9 mouse cellular contexts compared by ENCODE assay signal in genomic region chr4:150098880-150099279, GRCm38 (mm10). TPM values are rescaled to one million over a fixed set of nuclear protein-coding genes. Genes with fewer than 3 reads are reported as not detected.
DNase-seq lines count a peak whose midpoint lies in the region; ATAC-seq lines count a peak whose summit lies in the region.
"Had no signal": no experiment of that assay in that cellular context is flagged by ENCODE, and none has a peak within 500 bp of the region (broad histone marks: within the 10 kb centered on the region; RNA-seq: fewer than 3 reads in every experiment).

No protein-coding gene starts in this region.

- H3K27me3 ChIP-seq in limb, embryonic 10.5 days (ENCODE audit: low read depth, poor library complexity, severe bottlenecking), result peaks cover 59% of the 10 kb centered on the region

- H3K9me3 ChIP-seq in limb, embryonic 10.5 days (replicated peaks), result no peaks in the 10 kb centered on the region

- peaks cover 11% of the 10 kb centered on the region for H3K4me1 ChIP-seq in limb, embryonic 10.5 days

- no peaks in the 10 kb centered on the region for H3K36me3 ChIP-seq in limb, embryonic 10.5 days

- ATAC-seq in frontal cortex, adult (ENCODE audit: low TSS enrichment), result peak; percentile 55; the same call in 1 of the 2 replicates
- ATAC-seq in monocyte, adult 5-6 weeks (replicated peaks; ENCODE audit: insufficient number of reproducible peaks, low FRiP score, low TSS enrichment, poor library complexity, severe bottlenecking), result peak; percentile 63; the same call in 1 of the 2 replicates

- 20% methylated on average over 10 of the region's 10 CpGs for WGBS in limb, embryonic 10.5 days

- DNase-seq in 3T3-L1 (ENCODE audit: low read depth, low spot score) (peak; percentile 87), ES-CJ7 (ENCODE audit: low read depth, low spot score) (peak; percentile 78)
- peak; percentile 81 to 82 for DNase-seq in cerebellum, adult 18-20 months
- peak; percentile 67 for DNase-seq in hindlimb bud, embryonic 11.5 days (ENCODE audit: extremely low spot score, low read depth, low spot score)
- peak; percentile 49 for DNase-seq in limb, embryonic 10.5 days (ENCODE audit: low spot score)
- peak; percentile 82 for DNase-seq in thymus, postnatal 0 days (ENCODE audit: low spot score)

- H3K27ac ChIP-seq in limb, embryonic 10.5 days, result no peak overlapping the region

- H3K4me3 ChIP-seq in limb, embryonic 10.5 days, result no peak overlapping the region

RNA-seq across cellular contexts. Expression of gene Gpr157, which starts 11.7 kb away (rescaled TPM):
- 0.28 and 0.75 TPM in 2 replicates for polyA plus RNA-seq in limb, embryonic 10.5 days (2016; fragmentation: Nextera tagmentation; extraction: Ambion mirVana)
- 0.19 to 0.39 TPM (median 0.32 TPM) in 3 replicates for total RNA-seq in monocyte, adult 5-6 weeks (2017)
- 0.42 and 0.59 TPM in 2 replicates for polyA plus RNA-seq in thymus, postnatal 0 days (2015; fragmentation: Nextera tagmentation; extraction: Ambion mirVana)

RNA-seq across cellular contexts. Expression of gene Slc2a5, which starts 20.2 kb away (rescaled TPM):
- polyA plus RNA-seq in limb, embryonic 10.5 days (2016; fragmentation: Nextera tagmentation; extraction: Ambion mirVana), result 0.98 and 1.1 TPM in 2 replicates
- 0.10 TPM in 1 of 3 replicates, not detected in the others for total RNA-seq in monocyte, adult 5-6 weeks (2017)
- 0.17 and 0.22 TPM in 2 replicates for polyA plus RNA-seq in thymus, postnatal 0 days (2015; fragmentation: Nextera tagmentation; extraction: Ambion mirVana)

RNA-seq across cellular contexts. Expression of gene Slc2a7, which starts 49.9 kb away (rescaled TPM):
- not detected in 2 replicates for polyA plus RNA-seq in limb, embryonic 10.5 days (2016; fragmentation: Nextera tagmentation; extraction: Ambion mirVana)
- not detected in 3 replicates for total RNA-seq in monocyte, adult 5-6 weeks (2017)
- not detected in 2 replicates for polyA plus RNA-seq in thymus, postnatal 0 days (2015; fragmentation: Nextera tagmentation; extraction: Ambion mirVana)
- polyA plus RNA-seq: stomach, embryonic 14.5 days had no signal
